Mouse (Mus musculus) hindbrain, embryonic 11.5 days (tissue): ENCODE measurements at regions not wholly inside any gene's neighbourhood (a gene's known extent, or its start where the extent isn't known, plus 50 kb on each side); places are given as distances from the start of the nearest gene placed in this dataset.

Source experiments
- ATAC-seq: fragments of 200-750 bp; cut with Nextera tagmentation; 2 replicates; pipeline ENCODE4 v1.8.0; 2017; ENCODE audit warnings: mild to moderate bottlenecking, moderate TSS enrichment, moderate library complexity; ENCODE audit not compliant: low FRiP score
- DNase-seq: peaks from one replicate; pipeline ENCODE4 v3.0.0-alpha.2; 2015; ENCODE audit warnings: low spot score
- H3K27ac ChIP-seq: fragments of 300-500 bp; sonication (generic); 2 replicates; pipeline ENCODE4 v1.5.1; 2014; ENCODE audit warnings: mild to moderate bottlenecking, low read depth, low read length
- H3K27me3 ChIP-seq: fragments of 300-500 bp; sonication (generic); 2 replicates; pipeline ENCODE4 v1.6.1; 2014; ENCODE audit warnings: mild to moderate bottlenecking, low read length, moderate library complexity, mixed read lengths; ENCODE audit not compliant: control insufficient read depth, insufficient read depth
- H3K36me3 ChIP-seq: fragments of 300-500 bp; sonication (generic); 2 replicates; pipeline ENCODE4 v1.6.1; 2014; ENCODE audit warnings: mild to moderate bottlenecking, low read length, moderate library complexity, mixed read lengths; ENCODE audit not compliant: control insufficient read depth, insufficient read depth
- H3K4me1 ChIP-seq: fragments of 300-500 bp; sonication (generic); replicated peaks from 2 replicates; pipeline ENCODE4 v1.6.1; 2014; ENCODE audit warnings: low read length, mixed read lengths; ENCODE audit not compliant: control insufficient read depth, insufficient read depth
- H3K4me2 ChIP-seq: fragments of 300-500 bp; sonication (generic); replicated peaks from 2 replicates; pipeline ENCODE4 v1.6.1; 2014; ENCODE audit warnings: mild to moderate bottlenecking, low read depth, low read length
- H3K4me3 ChIP-seq: fragments of 300-500 bp; sonication (generic); 2 replicates; pipeline ENCODE4 v1.5.1; 2014; ENCODE audit warnings: low read depth, low read length
- H3K9ac ChIP-seq: fragments of 300-500 bp; sonication (generic); 2 replicates; pipeline ENCODE4 v1.6.1; 2014; ENCODE audit warnings: low read depth, low read length
- H3K9me3 ChIP-seq: fragments of 300-500 bp; sonication (generic); 2 replicates; pipeline ENCODE4 v1.6.1; 2016; ENCODE audit warnings: low read length; ENCODE audit not compliant: control insufficient read depth
- whole genome bisulfite sequencing: fragments of 180-500 bp; shearing (Covaris S2); extraction: QIAGEN DNeasy Blood & Tissue Kit; methylation state at CpG from one replicate; pipeline ENCODE4 v1.1.7; 2014; 5-methylcytosine and 5-hydroxymethylcytosine counted together

DNA sequence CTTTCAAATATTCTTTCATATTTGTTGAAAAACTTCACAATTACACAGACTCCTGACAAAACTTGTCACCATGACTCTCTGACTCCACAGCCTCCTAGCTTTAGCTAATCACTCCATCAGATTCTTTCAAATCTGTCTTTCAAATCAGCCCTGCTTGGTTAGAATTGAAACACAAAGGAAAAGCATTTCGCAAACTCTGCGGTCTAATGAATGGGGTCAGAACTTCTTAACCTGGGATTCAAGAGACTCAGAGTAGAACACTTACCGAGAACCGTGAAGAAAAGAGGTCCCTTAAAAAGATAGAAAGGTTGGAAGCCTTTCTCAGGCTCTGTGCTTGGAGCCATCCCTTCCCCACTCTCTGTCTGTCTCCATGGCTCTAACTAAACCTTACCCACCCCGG is 148.9 kb upstream of the Atp1b1 start:
- H3K4me2 ChIP-seq: no peak overlapping the region
- ATAC-seq: no peak
- H3K36me3 ChIP-seq: no peaks in the 10 kb centered on the region
- WGBS: 75% methylated on average over 5 of the region's 5 CpGs
- no peaks in the 10 kb centered on the region for H3K4me1 ChIP-seq
- no peak overlapping the region for H3K9ac ChIP-seq
- no peak overlapping the region for H3K27ac ChIP-seq
- no peak for DNase-seq
- H3K27me3 ChIP-seq: no peaks in the 10 kb centered on the region
- no peak overlapping the region for H3K4me3 ChIP-seq
- H3K9me3 ChIP-seq: no peaks in the 10 kb centered on the region

DNA sequence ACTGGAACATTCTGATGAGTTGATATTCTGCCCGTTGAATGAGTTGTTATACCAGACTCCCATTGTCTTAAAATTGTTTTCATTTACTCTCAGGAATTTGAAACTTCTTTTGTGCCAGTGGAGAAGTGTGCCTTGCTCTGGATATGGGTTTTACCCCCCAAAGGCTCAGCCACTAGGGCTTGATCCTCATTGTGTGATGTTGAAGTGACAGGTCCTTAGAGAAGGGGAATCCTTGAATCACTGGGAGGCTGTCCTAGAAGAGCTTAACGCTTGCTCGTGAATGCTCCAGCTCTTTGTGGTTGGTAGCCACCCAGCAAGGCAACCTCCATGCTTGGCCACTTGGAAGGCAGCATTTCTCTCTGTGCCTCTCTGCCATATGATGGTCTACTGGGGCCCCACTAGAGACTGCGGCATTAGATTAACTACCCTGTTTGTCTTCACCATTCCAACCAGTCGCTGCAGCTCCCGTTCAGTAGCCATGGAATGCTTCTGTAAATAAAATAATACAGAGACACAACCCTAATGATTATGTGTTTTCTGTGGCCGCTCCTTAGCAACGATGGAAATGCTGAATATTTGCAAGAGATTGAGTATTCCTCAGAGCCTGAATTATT is 148.1 kb upstream of the Atp1b1 start:
- H3K36me3 ChIP-seq: no peaks in the 10 kb centered on the region
- no peak overlapping the region for H3K4me2 ChIP-seq
- no peaks in the 10 kb centered on the region for H3K27me3 ChIP-seq
- no peak overlapping the region for H3K9ac ChIP-seq
- DNase-seq (no peak), ATAC-seq (no peak)
- no peak overlapping the region for H3K27ac ChIP-seq
- 73% methylated on average over 8 of the region's 8 CpGs for WGBS
- H3K4me1 ChIP-seq: no peaks in the 10 kb centered on the region
- no peaks in the 10 kb centered on the region for H3K9me3 ChIP-seq
- H3K4me3 ChIP-seq: no peak overlapping the region

DNA sequence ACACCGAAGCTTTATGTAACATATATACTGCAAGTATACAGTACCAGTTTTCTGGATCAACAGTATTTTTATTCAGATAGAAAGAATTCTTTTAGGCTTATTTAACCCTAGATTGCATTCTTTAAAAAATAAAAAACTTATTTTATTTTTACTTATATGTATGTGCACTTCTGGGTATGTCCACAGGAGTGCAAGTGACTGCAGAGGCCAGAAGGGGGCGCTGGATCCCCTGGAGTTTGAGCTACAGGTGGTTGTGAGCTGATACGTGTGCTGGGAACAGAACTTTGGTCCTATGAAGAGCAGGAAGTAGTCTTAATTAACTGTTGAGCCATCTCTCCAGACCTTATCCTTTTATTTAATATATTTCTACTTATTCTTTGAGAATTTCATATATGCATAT is 145.3 kb upstream of the Atp1b1 start:
- Histone ChIP-seq H3K9ac (no peak overlapping the region), H3K4me3 (no peak overlapping the region), H3K4me1 (no peaks in the 10 kb centered on the region), H3K9me3 (no peaks in the 10 kb centered on the region), H3K27me3 (no peaks in the 10 kb centered on the region), H3K4me2 (no peak overlapping the region), H3K27ac (no peak overlapping the region), H3K36me3 (no peaks in the 10 kb centered on the region)
- ATAC-seq: no peak
- 71% methylated on average over 3 of the region's 3 CpGs for WGBS
- DNase-seq: no peak

DNA sequence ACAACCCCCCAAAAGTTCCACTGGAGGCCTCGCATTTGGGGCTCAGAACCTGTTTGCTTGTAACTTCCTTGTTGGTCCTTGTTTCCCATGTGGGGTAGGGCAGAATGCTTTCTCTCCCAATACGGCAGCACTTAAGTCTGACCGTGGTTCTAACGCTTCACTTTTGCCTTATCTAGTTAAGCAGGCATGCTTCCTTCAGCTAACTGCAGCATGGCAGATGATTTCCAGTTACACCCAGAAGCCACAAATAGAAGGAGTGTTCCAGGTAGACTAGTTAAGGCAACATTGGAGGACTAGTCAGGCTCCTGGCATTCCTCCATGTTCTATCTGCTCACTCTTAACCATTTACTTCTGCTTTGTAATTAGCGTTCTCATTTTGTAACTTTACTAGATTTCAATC is 144.4 kb upstream of the Atp1b1 start:
- ATAC-seq: no peak
- 94% methylated on average over 5 of the region's 5 CpGs for WGBS

DNA sequence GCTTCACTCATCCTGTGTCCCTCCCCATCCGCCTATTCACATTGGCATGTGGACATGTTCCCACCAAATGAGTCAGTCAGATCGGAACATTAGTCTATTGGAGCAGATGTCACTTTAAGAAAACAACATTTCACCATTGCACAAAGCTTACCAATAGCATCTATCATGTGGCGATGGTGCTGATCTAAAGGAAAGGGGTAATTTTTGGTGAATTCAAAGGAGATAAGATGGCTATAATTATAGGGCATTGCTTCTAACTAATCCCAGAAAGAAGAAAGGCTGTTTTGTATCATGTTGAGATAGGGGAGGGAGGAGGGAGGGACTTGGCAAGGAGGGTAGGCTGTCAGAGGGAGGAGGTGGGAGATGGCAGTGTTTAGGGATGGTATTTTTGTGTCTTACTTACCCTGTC is 132.1 kb upstream of the Atp1b1 start:
- Histone ChIP-seq H3K27ac (no peak overlapping the region), H3K27me3 (no peaks in the 10 kb centered on the region), H3K9me3 (no peaks in the 10 kb centered on the region), H3K4me1 (no peaks in the 10 kb centered on the region), H3K9ac (no peak overlapping the region), H3K4me2 (no peak overlapping the region), H3K4me3 (no peak overlapping the region), H3K36me3 (no peaks in the 10 kb centered on the region)
- ATAC-seq (no peak), DNase-seq (no peak)
- WGBS: 83% methylated on average over 3 of the region's 3 CpGs

More for the DNA sequence above, 144.4 kb upstream of the Atp1b1 start:
- Histone ChIP-seq H3K4me1 (no peaks in the 10 kb centered on the region), H3K9ac (no peak overlapping the region), H3K36me3 (no peaks in the 10 kb centered on the region), H3K4me3 (no peak overlapping the region), H3K27ac (no peak overlapping the region), H3K27me3 (no peaks in the 10 kb centered on the region), H3K9me3 (no peaks in the 10 kb centered on the region), H3K4me2 (no peak overlapping the region)
- no peak for DNase-seq

DNA sequence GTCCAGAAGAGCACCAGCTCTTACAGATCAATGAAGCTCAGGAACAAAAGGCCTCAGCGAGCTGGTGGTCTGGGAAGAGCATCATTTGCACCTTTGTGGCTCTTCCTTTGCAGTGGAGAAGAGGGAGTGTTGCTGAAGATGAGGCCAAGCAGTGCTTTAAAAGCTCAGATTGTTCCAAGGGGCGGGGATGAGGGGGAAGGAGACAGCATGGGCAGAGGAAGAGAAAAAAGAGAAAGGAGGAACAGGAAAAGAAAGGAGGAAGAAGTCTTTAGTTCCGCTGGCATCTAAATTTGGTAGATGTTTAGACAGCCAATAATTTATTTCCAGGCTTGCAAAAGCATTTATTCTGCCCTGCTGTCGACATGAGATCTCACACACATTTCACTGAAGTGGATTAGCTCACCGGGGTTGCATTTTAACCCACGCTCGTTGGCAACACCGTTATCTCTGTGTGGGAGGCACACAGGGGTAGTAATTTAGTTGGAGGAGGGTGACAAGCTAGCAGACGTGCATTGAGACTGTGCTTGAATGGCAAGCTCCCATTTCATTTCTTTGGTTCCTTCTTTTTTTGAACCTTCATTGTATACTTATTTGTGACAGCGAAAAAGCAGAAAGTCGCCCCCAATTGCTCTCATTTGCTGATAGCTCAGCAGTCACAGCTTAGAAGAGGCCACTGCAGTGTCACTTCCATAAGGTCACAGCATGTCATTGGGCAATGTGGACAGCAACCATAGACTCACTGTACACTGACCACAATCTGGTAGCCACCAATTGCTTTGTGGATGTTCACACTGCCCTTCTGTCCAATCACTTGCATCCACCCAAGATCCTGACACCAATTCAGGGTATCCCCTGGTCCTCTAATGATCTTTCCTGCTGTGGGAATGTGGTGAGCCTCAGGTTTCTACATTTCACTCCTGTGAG is 128.2 kb upstream of the Atp1b1 start:
- no peak overlapping the region for H3K4me3 ChIP-seq
- H3K27me3 ChIP-seq: no peaks in the 10 kb centered on the region
- no peaks in the 10 kb centered on the region for H3K4me1 ChIP-seq
- H3K4me2 ChIP-seq: no peak overlapping the region
- no peak overlapping the region for H3K9ac ChIP-seq
- no peaks in the 10 kb centered on the region for H3K9me3 ChIP-seq
- no peak for ATAC-seq
- no peak for DNase-seq
- H3K36me3 ChIP-seq: no peaks in the 10 kb centered on the region
- H3K27ac ChIP-seq: no peak overlapping the region
- WGBS: 62% methylated on average over 11 of the region's 11 CpGs

DNA sequence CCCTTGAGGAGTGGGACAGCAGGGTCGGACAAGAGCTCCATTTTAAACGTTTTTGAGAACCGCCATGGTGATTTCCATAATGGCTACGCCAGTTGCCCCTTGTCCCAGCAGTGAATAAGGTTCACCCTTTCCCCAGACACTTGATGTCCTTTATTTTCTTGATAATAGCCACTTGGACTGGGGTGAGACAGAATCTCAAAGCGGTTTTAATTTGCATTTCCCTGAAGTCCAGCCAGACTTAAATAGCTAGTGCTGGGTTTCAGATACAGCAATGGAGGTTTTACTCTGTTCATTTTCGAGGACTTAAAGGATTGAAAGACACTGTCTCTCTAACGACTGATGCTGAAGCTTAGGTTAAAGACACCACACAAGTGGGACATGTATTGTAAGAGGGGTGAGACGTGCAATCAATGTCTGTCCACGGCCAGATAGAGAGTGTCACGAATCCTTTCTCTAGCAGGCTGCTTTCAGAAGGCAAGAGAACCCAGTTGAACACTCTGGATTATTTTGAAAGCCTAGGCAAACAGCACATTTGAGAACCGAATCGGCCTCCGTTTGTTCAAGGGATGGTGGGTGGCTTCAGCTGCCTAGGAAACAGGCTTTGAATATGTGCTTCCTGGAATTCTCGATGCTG is 118.8 kb upstream of the Atp1b1 start:
- Histone ChIP-seq H3K27me3 (no peaks in the 10 kb centered on the region), H3K4me2 (0 out of 2 replicates have a peak overlapping the region, but pooled peaks have one; percentile 11), H3K4me3 (no peak overlapping the region), H3K9ac (no peak overlapping the region), H3K36me3 (no peaks in the 10 kb centered on the region), H3K9me3 (no peaks in the 10 kb centered on the region), H3K27ac (peak overlapping the region; percentile 63), H3K4me1 (peaks cover 3% of the 10 kb centered on the region; the same call in 1 of the 2 replicates)
- ATAC-seq (peak; percentile 81), DNase-seq (peak; percentile 56)
- whole genome bisulfite sequencing: 36% methylated on average over 14 of the region's 14 CpGs

DNA sequence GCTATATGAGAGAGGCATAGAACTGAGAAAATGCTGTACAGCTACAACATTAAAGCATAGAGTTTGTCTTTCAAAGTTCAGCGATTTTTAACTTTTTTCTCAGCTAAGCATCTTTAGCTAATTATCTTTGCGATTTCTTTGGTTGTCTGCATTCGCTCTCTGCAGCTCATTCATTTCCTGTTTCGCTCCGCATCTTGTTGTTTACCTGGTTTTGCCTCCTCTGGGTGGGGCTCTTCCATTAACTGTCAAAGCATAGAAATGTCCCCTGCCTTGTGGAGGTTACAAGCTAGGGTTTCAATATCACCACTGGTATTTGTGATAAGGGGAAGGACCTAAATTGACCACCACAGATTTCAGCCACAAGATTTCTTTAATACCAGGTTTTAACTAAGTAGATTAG is 115.5 kb upstream of the Atp1b1 start:
- Histone ChIP-seq H3K4me3 (no peak overlapping the region), H3K36me3 (no peaks in the 10 kb centered on the region), H3K9me3 (no peaks in the 10 kb centered on the region), H3K9ac (no peak overlapping the region), H3K4me2 (no peak overlapping the region), H3K27me3 (no peaks in the 10 kb centered on the region), H3K4me1 (peaks cover 3% of the 10 kb centered on the region; the same call in 1 of the 2 replicates), H3K27ac (no peak overlapping the region)
- 79% methylated on average over 5 of the region's 5 CpGs for WGBS
- ATAC-seq (no peak), DNase-seq (no peak)
